Mouse (Mus musculus) small intestine, adult 2 months (tissue): ENCODE results near the gene Fscb.

ENCODE experiments used
- CTCF ChIP-seq: fragments of 200-500 bp; IDR thresholded peaks from 2 replicates; pipeline ENCODE4 v1.5.1; 2012; ENCODE audit warnings: low read depth, mild to moderate bottlenecking, control low read depth, inconsistent platforms, low read length, moderate library complexity, mixed read lengths; ENCODE audit not compliant: insufficient replicate concordance, insufficient read length; ENCODE audit errors: extremely low read depth
- POLR2A ChIP-seq: fragments of 200-500 bp; IDR thresholded peaks from 2 replicates; pipeline ENCODE4 v1.6.1; 2012; ENCODE audit warnings: low read depth, mild to moderate bottlenecking, control low read depth, inconsistent platforms, low read length, moderate library complexity

GRCm38 (mm10) chr12:64473615-64474014 is 875 bp downstream of the Fscb start:
- TF ChIP-seq CTCF (no peak), POLR2A (no peak)
